Mouse (Mus musculus): Measurements from ENCODE around the gene Chchd6.
A peak's percentile ranks its signal among the peaks of the same experiment; 100 is the strongest.

Gene Chchd6

DNA sequence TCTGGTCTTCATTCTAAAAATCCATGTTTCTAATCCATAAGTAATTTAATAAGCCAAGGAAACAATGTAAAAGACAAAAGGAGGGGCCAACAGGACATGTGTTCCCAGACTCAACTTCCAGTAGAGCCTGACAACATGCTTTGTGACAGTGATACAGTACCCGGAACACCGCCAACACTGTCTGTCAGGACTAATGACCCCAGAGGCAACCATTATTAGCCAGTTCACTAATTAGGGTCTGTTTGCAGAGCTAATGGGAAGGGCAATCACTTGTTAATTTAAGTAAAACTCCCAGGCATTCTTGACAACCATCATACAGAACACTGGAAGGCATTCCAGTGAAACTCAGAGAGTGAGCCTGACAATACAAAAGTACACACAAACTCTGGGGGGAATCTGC lies 193.0 kb downstream of the Chchd6 start:
- no peak for DNase-seq

DNA sequence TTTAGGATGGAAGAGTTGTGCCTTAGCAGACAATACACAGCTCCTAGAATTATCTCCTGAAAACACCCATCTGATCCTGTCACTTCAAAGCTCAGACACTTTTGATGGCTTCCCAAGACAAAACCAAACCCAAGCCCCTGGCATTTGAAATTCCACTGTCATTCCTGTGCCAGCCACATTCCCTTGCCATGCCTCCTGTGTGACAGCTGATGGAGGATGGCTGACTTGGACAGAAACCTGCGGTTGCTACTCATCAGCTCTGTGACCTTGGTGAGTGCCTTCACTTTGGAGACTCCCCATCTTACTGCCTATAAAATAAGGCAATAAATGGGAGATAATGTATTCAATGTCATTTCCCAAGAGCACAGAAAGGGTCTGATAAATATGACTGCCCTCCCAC lies 195.9 kb downstream of the Chchd6 start:
- no peak for DNase-seq

DNA sequence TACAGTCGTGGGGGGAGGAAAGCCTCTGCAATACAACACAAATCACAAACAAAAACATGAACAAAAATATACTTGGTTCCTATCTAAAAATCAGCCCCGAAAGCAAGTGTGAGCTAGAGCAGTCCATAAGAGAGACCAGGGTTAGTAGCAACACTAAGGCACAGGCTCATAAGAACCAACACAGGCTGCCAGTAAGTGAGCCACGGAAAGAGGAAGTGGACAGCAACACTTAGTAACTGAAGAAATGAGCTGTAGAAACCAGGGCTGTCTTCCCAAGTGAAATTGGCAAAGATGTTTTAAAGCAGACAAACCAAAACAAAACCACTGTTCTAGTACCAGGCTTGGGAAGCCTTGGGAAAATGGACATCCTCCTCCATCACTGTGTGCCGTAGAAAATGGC lies 197.5 kb downstream of the Chchd6 start:
- no peak for DNase-seq

DNA sequence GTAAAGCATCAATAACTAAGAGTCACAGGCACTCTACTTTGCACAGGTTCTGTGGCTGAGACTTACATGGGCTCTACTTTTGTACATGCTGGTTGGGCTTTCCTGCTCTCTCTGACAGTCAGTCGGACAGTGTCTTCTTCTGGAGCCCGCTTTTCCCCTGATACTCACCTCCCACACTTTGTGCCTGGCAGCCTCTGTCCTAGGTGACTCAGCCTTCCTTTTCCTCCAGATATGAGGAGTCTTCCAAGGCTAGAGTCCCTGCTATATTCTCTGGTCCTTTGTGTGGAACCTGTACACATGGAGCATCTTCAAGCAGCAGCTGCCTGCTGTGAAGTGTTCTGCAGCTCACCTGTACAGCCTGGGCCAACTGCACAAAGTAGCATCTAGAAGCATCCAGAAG lies 201.6 kb downstream of the Chchd6 start:
- DNase-seq = no peak

DNA sequence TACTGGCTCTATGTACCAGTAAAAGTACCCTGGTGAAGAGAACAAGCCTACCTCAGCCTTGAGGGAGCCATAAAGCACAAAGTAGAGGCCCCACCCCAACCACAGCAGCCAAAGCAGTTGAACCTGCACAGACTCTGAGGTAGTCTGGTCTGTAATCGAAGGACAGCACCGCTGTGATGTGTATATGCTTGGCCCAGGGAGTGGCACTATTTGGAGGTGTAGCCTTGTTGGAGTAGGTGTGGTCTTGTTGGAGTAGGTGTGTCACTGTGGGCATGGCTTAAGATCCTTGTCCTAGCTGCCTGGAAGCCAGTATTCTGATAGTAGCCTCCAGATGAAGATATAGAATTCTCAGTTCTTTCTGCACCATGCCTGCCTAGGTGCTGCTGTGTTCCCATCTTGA lies 203.2 kb downstream of the Chchd6 start:
- DNase-seq = no peak

DNA sequence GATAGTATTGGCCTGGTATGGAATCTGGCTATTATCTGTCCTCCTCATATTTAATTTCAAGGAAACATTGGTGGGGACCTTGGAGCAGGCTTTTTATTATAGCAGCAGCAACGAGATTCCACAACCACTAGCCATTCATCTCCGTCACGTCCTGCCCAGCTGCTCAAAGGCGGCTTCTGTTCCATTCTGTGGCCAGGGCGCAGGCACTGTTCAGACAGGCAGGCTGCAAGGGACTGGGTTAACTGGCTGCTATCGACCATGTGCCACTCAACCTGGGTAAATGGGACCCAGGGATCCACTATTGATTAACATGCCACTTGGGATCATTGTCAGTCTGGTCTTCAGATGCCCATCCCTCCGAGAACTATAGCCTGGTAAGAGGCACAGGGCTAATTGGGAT lies 205.7 kb downstream of the Chchd6 start:
- DNase-seq = no peak

DNA sequence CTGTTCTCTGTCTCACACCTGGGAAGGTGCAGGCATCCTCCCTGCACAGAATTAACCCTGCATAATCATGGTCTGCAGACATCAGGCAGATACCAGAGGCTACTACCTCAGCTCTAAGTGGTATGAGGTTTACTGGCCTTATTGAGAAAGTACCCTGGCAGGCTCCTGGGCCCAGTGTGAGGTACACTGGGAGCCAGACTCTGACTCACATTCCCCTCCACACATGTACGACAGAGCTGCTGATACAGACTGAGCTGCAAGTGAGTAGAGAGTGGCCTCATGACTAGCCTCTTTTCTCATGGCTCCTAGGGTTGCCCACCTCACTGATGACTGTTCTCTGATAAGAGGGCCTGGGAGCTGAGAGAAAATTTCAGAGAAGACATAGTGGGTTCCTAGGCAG lies 208.5 kb downstream of the Chchd6 start:
- no peak for DNase-seq

DNA sequence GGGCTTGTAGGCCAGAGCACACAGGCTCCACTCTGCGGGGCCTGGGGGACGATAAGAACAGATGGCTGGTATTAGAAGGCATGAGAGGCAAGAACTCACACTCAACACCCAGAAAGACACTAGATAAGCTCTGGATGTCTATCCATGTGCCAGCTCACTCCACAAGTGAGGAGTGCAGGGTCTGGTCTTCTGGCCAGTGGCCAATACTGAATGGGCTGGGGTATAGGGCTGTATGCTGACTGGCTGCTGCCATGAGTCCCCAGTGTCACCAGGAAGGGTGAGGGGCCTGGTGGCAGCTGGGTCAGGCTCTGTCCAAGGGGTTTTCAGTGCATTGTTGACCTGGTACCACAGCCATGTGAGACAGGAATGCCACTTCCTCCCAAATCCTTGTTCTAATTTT lies 210.8 kb downstream of the Chchd6 start:
- no peak for DNase-seq

DNA sequence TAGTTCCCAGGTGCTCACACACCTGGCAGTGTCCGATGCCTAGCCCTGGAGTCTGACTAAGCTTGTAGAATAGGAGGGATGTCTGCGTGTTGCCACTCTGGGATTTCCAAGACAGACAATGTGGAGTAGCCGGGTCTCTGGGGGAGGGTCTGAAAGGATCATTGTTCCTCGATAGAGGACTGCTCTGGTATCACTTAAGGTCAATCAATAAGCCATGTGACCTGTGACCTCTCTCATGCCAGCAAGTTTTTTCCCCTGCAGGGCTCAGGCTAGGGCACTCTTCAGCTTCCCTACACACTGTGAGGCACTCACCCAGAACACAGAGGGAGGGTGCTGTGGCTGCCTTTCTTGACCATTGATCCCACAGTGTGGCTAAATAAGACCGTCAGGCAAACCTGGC lies 213.6 kb downstream of the Chchd6 start:
- no peak for DNase-seq

DNA sequence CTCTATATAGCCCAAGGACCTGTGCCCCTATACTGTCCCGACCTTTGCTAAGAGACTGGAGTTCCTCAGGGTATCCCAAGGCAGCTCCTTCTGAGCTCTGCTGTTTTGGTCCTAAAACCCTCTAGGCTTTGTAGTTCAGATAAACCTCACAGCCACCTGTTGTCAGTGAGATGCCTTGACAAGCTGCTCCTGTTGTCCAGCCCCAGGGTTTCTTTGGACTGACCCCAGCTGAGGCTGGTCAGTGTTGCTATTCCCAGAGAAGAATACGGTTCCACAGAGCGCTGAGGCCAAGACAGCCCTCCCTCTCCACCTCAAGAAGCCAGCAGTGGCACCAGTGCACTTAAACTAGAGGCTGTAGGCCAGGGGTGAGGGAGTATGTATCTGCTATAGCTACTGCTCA lies 214.3 kb downstream of the Chchd6 start:
- DNase-seq = no peak

DNA sequence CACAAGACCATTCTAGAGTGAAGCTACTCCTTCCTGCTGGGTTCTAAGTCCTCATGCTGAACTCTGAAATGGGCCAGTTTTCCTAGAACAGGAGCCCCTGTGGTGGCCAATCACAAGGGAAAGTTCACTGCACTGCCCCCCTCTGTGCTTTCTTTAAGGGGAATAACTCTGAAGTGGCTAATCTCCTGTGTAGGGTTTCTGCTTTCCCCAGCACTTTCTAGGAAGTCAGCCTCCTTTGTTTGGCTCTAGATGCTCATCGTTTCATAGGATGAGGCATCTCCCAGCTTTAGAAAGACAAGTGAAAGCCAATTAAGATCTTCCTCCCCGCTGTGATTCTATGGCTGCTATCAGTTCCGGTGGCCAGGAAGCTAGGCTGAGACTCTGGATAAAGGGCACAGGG lies 214.7 kb downstream of the Chchd6 start:
- DNase-seq = no peak

DNA sequence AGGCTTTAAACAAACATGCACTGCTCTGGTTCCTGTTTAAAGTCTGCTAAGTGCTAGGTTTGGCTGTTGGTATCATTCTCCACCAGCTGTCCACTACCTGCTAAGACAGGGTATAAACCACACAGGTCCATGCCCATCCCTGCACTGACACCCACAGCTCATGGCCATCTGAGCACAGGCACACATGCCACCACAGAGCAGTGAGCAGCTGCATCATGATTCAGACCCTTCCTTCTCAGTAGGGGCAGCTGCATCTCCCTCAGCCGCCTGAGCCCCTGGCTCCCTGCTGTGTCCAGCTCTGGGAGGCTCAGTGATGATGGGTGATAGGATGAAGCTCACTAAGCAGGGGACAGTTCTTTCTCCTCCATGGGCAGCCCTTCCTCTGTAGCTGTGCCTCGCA lies 217.2 kb downstream of the Chchd6 start:
- no peak for DNase-seq

DNA sequence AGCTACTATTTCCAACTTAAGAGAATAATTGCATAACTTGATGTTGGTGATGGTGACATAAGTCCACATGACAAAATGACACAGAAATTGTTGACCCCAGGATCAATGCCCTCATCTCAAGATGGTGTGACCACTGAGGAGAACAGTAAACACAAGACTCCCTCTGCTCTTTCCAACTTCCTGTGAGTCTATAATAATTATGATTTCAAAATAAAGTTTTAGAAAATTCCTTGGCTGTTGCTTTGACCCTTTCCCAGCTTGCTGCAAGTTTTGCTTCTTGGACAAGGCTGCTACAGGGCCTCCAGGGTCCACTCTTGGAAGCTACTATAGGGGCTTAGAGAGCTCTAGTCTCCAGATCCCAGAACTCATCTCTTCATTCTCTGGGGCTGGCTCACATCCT lies 226.6 kb downstream of the Chchd6 start:
- DNase-seq = no peak

DNA sequence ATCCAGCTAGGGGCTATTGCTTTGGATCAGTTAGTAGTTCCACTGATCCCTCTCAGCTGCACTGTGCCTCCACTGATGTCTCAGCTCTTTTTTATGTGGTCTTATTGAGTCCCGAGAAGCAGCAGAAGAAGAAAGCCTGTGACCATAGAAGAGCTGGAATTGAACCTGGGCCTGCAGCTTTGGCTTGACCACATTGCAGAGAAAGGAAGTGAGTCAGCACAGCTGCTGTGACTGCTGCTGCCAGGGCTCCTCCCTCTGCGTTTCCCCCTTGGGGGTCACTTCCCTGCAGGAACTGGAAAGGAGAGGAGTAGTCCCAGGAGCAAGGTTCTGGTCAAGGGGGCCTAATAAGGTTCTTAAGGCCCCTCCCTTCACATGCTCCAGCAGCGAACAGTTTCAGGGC lies 231.1 kb downstream of the Chchd6 start:
- DNase-seq = no peak

DNA sequence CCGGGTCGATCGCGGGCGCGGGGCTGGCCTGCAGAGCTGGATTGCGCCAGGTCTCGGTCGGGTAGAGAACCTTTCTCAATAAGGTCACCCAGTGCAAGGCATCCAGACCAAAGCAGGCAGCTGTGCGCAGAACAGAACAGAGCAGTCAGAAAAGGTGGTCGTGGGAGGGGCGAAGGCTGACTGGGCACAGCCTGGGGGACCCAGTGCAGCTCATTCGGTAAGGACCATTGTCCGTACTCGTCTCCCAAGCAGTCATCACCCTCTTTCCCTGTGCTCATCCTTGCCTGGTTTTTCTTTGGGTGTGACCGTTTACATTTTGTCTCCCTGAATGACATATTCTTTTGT lies 232.4 kb downstream of the Chchd6 start:
- DNase-seq = no peak

DNA sequence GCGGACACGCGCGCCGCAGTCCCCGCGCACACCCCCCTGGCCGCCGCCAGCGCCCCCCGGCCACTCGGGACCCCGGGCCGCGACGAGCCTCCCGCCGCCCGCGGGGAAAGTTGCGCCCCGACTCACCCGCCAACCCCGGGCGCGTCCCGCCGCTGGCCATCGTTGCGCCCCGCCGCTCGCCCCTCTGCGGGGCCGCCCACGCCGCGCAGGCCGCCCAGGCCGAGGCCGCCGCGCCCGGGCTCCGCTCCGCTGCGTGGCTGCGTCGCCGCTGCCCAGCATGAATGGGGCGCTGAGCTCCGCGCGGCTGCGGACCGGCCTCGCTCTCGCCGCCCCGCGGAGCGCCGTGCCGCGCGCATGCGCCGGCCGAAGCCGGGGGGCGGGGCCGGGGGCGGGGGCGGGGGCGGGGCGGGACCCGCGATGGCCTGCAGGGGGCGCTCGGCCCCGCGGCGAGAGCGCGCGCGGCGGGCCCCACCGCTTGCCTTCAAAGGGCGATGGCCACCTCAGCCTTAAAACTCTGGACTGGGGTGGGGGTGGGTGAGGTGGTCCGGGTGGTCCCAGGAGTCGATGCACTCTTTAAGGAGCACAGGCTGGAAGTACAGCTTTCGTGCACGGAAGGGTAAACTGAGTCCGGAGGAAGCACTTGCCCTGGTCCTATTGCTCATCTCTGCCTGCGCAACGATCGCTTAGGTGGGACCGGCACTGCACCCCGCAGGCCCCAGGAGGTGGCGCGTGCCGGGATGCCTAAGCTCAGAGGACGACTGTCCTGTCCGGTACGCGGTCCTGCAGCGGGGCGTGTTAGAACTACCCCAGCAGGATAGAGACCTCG lies 233.0 kb downstream of the Chchd6 start, which contains the start of gene Plxna1:
Gene Plxna1 (minus strand): TSS at position 340 of the 826 bp plus-strand sequence.
- peak; percentile 67 for DNase-seq

DNA sequence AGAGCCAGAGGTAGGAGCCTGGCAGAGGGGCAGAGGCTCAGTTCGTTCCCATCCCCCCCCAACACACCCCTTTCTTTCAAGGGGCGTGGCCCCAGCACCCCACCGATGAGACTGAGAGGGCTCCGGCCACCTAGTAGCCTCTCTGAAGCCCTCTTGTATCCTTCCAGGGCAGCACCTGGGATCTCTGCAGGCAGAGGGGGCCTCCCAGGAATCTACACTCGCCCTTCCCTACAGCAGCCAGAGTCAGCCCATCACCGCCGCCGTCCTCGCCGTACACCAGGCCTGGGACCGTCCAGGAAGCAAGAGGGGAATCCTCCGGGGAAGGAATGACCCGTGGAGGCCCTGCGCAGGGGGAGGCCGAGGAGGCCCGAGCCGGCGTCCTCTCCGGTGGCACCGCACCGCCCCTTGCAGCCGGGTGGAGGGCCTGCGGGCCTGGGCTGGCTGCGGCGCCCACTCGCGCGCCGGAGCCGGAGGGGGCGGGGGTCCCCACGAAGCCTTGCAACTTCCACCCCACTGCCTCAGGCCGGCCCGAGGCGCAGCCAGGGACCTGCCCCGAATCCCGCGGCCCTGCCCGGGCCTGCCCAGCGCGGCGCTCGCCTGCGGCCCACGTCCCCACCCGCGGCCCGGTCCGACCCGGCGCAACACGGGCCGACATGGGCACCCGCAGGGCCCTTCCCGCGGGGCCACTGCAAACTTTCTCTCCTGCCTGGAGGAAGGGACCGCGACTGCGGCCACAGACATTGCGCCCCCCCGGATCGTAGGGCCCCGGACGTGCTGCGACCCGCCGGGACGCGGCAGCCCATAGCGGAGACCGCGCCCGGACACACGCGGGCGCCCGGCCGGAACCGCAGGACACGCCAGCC lies 233.8 kb downstream of the Chchd6 start:
- DNase-seq = peak; percentile 50

DNA sequence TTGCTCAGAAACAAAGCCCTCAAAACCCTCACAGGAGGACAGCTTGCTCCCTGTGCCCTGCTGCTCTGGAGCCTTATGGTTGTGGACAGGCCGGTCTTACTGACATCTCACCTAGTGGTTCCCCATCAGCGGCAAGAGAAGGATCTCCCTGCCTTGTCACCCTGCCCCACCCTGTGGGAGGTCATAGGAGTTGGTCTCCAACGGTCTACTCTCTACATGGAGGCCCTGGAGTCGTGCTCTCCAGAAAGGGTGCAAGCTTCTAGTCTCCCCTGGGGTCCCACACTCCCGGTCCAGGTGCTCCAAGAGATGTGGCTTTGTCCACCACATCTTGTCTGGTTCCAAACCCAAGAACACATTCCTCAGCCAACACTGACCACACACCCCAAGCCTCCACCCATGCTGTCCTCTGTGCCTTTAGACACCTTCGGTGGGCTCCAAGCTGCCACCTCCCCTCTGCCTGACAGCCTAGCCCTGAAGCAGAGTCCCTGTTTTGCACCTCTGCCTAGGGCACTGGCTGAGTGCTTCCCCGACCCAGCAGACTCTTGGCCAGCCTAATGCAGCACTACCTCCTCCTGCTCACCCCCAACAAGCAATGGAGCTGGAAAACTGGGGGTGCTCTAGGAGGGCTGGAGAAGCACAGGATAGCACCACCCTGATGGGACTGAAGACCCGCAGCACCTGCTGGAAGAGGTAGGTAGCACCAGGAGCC lies 234.6 kb downstream of the Chchd6 start:
- no peak for DNase-seq

DNA sequence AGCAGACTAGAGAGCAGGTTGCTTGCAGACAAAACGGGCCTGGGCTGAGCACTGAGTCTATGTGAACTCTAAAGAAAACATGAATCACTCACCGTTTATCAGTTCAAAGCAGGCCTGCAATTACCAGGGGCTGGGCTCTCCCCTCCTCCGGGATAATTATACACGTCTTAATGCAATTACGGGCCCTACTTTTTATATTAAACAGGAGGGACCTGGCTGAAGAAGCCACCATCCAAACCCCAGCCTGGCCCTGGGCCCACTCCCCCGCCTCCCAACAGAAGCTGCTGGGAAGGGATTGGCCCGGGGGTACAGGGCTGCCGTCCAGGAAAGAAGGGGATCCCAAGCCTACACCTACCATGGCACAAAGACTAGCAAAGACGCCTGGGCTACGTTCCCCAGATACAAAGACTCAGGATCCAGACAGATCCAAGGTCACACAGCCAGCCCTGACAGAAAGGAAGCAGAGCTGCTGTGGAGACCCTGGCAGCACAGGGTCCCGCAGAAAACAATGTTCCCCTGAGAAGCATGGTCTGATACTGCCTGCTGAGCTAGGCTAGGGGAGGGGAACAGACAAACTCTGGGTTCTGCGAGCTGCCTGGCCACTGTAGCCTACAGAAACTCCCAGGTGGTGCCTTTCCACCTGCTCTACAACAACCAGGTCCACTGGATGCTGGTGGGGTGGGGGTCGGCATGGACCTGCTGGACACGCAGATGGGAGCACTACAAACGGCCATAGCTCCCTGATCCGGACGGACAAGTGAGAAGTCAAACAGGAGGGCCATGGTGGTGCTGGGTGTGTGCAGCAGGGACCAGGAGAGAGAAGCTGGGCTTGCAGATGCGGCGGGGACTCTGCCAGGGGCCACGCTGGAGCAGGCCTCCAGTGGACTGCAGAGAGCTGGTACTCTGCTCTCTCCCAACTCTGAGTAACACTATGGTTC lies 235.4 kb downstream of the Chchd6 start:
- DNase-seq = no peak

DNA sequence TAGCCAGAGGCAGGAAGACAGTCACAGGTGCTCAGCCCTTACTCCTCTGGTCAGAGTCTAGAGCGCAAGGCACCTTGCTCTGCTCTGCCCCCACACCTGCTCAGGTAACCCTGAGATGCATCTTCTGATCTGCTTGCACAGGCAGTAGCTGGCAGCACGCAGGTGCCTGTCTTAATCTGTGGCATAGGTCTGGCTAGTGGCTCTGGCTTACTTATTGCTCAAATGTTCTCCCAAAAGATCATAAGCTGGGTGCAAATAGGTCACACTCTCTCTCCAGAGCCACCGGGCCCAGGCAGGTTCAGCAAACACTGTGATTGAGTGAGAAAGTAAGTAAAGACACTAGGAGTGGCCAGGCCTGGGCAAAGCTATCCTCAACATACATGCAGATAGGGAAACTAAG lies 236.3 kb downstream of the Chchd6 start:
- DNase-seq = no peak

DNA sequence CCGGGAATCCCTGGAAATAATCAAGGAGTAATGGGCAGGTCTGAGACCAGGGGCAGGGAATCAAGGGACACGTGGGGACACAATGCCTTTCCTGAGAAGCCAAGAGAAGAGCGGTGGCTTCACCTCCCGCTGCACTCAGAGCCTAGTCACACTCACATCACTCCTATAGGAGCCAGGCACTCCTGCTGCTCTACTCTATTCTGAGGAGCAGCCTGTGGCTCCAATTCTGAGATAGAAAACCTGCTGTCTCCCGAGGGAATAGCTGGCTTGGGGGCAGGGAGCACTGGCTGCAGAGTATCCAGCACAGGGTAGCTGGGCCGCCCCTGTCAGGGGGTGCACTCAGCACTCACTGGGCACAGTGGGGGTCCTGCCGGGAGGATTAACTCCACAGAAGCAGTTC lies 239.8 kb downstream of the Chchd6 start:
- no peak for DNase-seq

DNA sequence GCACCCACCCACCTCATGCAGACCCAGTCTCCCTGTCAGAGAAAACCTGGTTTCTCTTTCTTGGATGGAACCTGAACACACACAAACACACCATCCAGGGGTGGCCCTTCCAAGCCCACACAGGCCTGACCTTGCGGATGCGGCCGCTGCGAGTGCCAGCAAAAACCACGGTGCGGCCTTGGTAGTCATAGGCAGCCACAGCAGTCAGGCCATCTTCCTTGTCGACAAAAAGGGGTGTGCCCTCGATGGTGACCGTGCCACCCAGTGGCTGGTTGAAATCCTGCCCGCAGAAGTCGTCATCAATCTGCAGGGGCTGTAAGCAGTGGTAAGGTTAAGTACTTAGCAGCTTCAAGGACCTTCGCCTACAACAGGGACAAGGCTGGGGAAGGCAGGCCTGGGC lies 240.7 kb downstream of the Chchd6 start:
- DNase-seq = no peak

DNA sequence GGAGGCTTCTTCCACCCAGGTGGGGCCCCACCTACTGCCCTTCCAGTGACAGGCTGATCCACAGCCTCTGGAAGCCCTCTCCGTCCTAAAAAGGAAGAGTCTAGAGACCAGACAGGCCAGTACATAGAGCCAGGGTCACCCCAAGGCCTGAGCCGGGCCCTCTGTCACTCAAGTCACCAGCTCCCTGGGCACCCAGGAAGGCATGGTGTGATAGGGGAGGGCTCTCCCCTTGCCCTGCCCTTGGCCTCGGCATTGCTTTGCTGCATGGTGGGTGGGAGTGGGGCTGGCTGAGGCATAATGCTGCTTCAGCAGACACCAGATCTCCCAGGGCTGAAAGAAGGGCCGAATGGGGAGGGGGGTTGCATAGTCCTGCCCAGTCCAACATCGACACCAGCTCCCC lies 241.4 kb downstream of the Chchd6 start:
- DNase-seq = no peak
